Mouse (Mus musculus) forebrain, postnatal 0 days (tissue): ENCODE data around the gene Gm12184. TPM values are rescaled to one million over a fixed set of nuclear protein-coding genes. Genes with fewer than 3 reads are reported as not detected.
A peak's percentile ranks its signal among the peaks of the same experiment; 100 is the strongest.
"Not testable (repeated sequence)": the region's sequence is repeated elsewhere in the genome, so short reads cannot be mapped to it uniquely, and the experiment has no call there.

Source experiments
- ATAC-seq: fragments of 200-750 bp; cut with Nextera tagmentation; 2 replicates; pipeline ENCODE4 v1.8.0; 2017; ENCODE audit warnings: mild to moderate bottlenecking, moderate library complexity
- DNase-seq: peaks from one replicate; pipeline ENCODE4 v3.0.0-alpha.2; 2015
- H3K27ac ChIP-seq: fragments of 300-500 bp; sonication (generic); 2 replicates; pipeline ENCODE4 v1.5.1; 2014; ENCODE audit warnings: low read depth, mild to moderate bottlenecking, antibody characterized with exemption, low read length, moderate library complexity, mixed read lengths
- H3K27me3 ChIP-seq: fragments of 300-500 bp; sonication (generic); 2 replicates; pipeline ENCODE4 v1.6.1; 2014; ENCODE audit warnings: mild to moderate bottlenecking, low read length, mixed read lengths; ENCODE audit not compliant: insufficient read depth
- H3K36me3 ChIP-seq: fragments of 300-500 bp; sonication (generic); 2 replicates; pipeline ENCODE4 v1.6.1; 2014; ENCODE audit warnings: mild to moderate bottlenecking, moderate library complexity; ENCODE audit not compliant: insufficient read depth
- H3K4me1 ChIP-seq: fragments of 300-500 bp; sonication (generic); 2 replicates; pipeline ENCODE4 v1.6.1; 2014; ENCODE audit warnings: antibody characterized with exemption; ENCODE audit not compliant: insufficient read depth
- H3K4me2 ChIP-seq: fragments of 300-500 bp; sonication (generic); 2 replicates; pipeline ENCODE4 v1.6.1; 2014; ENCODE audit warnings: low read depth, mild to moderate bottlenecking, moderate library complexity
- H3K4me3 ChIP-seq: fragments of 300-500 bp; sonication (generic); 2 replicates; pipeline ENCODE4 v1.5.1; 2014; ENCODE audit warnings: low read depth, low read length, mixed read lengths
- H3K9ac ChIP-seq: fragments of 300-500 bp; sonication (generic); 2 replicates; pipeline ENCODE4 v1.6.1; 2014; ENCODE audit warnings: mild to moderate bottlenecking
- H3K9me3 ChIP-seq: fragments of 300-500 bp; sonication (generic); 2 replicates; pipeline ENCODE4 v1.6.1; 2016; ENCODE audit warnings: low read length
- CTCF ChIP-seq: sonication (generic); IDR thresholded peaks from 2 replicates; pipeline ENCODE4 v1.5.1; 2016; ENCODE audit warnings: antibody characterized with exemption, control low read depth, low read depth
- WGBS: fragments of 180-500 bp; shearing (Covaris S2); extraction: QIAGEN DNeasy Blood & Tissue Kit; methylation state at CpG from one replicate; pipeline ENCODE4 v1.1.7; 2014; 5-methylcytosine and 5-hydroxymethylcytosine counted together
- polyA plus RNA-seq: library from polyadenylated mRNA; unstranded; fragments of >200 nt; fragmentation: Nextera tagmentation; extraction: Ambion mirVana; gene quantifications from 2 replicates; pipeline ENCODE4 v1.2.1, GENCODE M21; 2015
- total RNA-seq: library from RNA; depleted of rRNA; stranded (reverse); fragments of >200 nt; gene quantifications from 2 replicates; pipeline ENCODE4 v1.2.3, GENCODE M21; 2014

Gm12184 gene
- total and polyA plus RNA-seq, 2 experiments from 2014 or later: 3.7 to 9.3 TPM

GRCm38 (mm10) chr11:48798984-48799920 is 27.2 kb downstream of the Gm12184 start:
- Histone ChIP-seq H3K9me3 (no peaks in the 10 kb centered on the region), H3K4me3 (peak overlapping the region; percentile 56), H3K4me1 (peaks cover 19% of the 10 kb centered on the region), H3K9ac (peak overlapping the region; percentile 69), H3K27ac (peak overlapping the region; percentile 95), H3K27me3 (no peaks in the 10 kb centered on the region), H3K4me2 (peak overlapping the region; percentile 67), H3K36me3 (peaks cover 26% of the 10 kb centered on the region)
- no peak for TF ChIP-seq CTCF
- 12% methylated on average over 18 of the region's 18 CpGs for WGBS
- ATAC-seq: peak; percentile 3
- no peak for DNase-seq

- Histone ChIP-seq H3K9me3 (no peaks in the 10 kb centered on the region), H3K4me1 (peaks cover 19% of the 10 kb centered on the region), H3K27ac (no peak overlapping the region), H3K27me3 (no peaks in the 10 kb centered on the region), H3K36me3 (peaks cover 17% of the 10 kb centered on the region), H3K4me2 (peak overlapping the region; percentile 67; the same call in 1 of the 2 replicates), H3K9ac (no peak overlapping the region), H3K4me3 (no peak overlapping the region)
- DNase-seq: no peak
- ATAC-seq: no peak
- TF ChIP-seq CTCF: no peak
- 87% methylated on average over 7 of the region's 7 CpGs for WGBS
These were observed 28.1 kb downstream of the Gm12184 start for GRCm38 (mm10) chr11:48798308-48798707.

- ATAC-seq: no peak
These were observed 29.2 kb downstream of the Gm12184 start for GRCm38 (mm10) chr11:48797287-48797686.

GRCm38 (mm10) chr11:48796290-48796689 is 30.2 kb downstream of the Gm12184 start:
- no peak for DNase-seq
- no peak for TF ChIP-seq CTCF
- Histone ChIP-seq H3K36me3 (no peaks in the 10 kb centered on the region), H3K4me3 (no peak overlapping the region), H3K27me3 (no peaks in the 10 kb centered on the region), H3K4me1 (peaks cover 14% of the 10 kb centered on the region), H3K4me2 (no peak overlapping the region), H3K27ac (no peak overlapping the region), H3K9me3 (no peaks in the 10 kb centered on the region), H3K9ac (no peak overlapping the region)
- no peak for ATAC-seq
- WGBS: 84% methylated on average over 4 of the region's 4 CpGs

More at GRCm38 (mm10) chr11:48797287-48797686, 29.2 kb downstream of the Gm12184 start:
- H3K4me2 ChIP-seq: no peak overlapping the region
- peaks cover 8% of the 10 kb centered on the region; the same call in 1 of the 2 replicates for H3K36me3 ChIP-seq
- no peaks in the 10 kb centered on the region for H3K27me3 ChIP-seq
- no peak for TF ChIP-seq CTCF
- no peaks in the 10 kb centered on the region for H3K9me3 ChIP-seq
- DNase-seq: no peak
- H3K9ac ChIP-seq: no peak overlapping the region
- no peak overlapping the region for H3K4me3 ChIP-seq
- 82% methylated on average over 5 of the region's 5 CpGs for WGBS
- H3K4me1 ChIP-seq: peaks cover 19% of the 10 kb centered on the region
- no peak overlapping the region for H3K27ac ChIP-seq

GRCm38 (mm10) chr11:48795221-48795620 is 31.2 kb downstream of the Gm12184 start:
- TF ChIP-seq CTCF: no peak
- Histone ChIP-seq H3K4me2 (no peak overlapping the region), H3K36me3 (no peaks in the 10 kb centered on the region), H3K4me3 (no peak overlapping the region), H3K9me3 (no peaks in the 10 kb centered on the region), H3K4me1 (peaks cover 12% of the 10 kb centered on the region; the same call in 1 of the 2 replicates), H3K9ac (no peak overlapping the region), H3K27ac (no peak overlapping the region), H3K27me3 (no peaks in the 10 kb centered on the region)
- 91% methylated on average over 7 of the region's 7 CpGs for WGBS
- no peak for ATAC-seq
- no peak for DNase-seq

- TF ChIP-seq CTCF: no peak
- H3K4me1 ChIP-seq: peaks cover 2% of the 10 kb centered on the region; the same call in 1 of the 2 replicates
- no peak overlapping the region for H3K9ac ChIP-seq
- no peak overlapping the region for H3K27ac ChIP-seq
- no peak overlapping the region for H3K4me3 ChIP-seq
- no peaks in the 10 kb centered on the region for H3K27me3 ChIP-seq
- DNase-seq: no peak
- H3K9me3 ChIP-seq: no peaks in the 10 kb centered on the region
- no peak overlapping the region for H3K4me2 ChIP-seq
- no peaks in the 10 kb centered on the region for H3K36me3 ChIP-seq
- 98% methylated on average over 3 of the region's 3 CpGs for WGBS
- ATAC-seq: no peak
These were observed 33.3 kb downstream of the Gm12184 start for GRCm38 (mm10) chr11:48793184-48793583.

GRCm38 (mm10) chr11:48791894-48792293 is 34.6 kb downstream of the Gm12184 start:
- 86% methylated on average over 9 of the region's 9 CpGs for WGBS
- H3K9ac ChIP-seq, H3K27ac ChIP-seq, ATAC-seq, H3K4me2 ChIP-seq, H3K4me1 ChIP-seq, DNase-seq, H3K4me3 ChIP-seq, H3K9me3 ChIP-seq, H3K27me3 ChIP-seq, H3K36me3 ChIP-seq: not testable (repeated sequence)
